Mouse (Mus musculus): ENCODE data around the gene Capn12.

The Capn12 gene

GRCm38 (mm10) chr7:28921178-28921577 is 40.0 kb downstream of the Capn12 start:
- no peak for DNase-seq (ENCODE audit: low spot score)

GRCm38 (mm10) chr7:28921722-28922465 is 40.7 kb downstream of the Capn12 start:
- DNase-seq (ENCODE audit: low spot score): no peak

GRCm38 (mm10) chr7:28922606-28923005 is 41.4 kb downstream of the Capn12 start:
- no peak for DNase-seq (ENCODE audit: low spot score)

GRCm38 (mm10) chr7:28923865-28924291 is 42.7 kb downstream of the Capn12 start:
- DNase-seq (ENCODE audit: low spot score): peak; percentile 73

- no peak for DNase-seq (ENCODE audit: low spot score)
These were observed 43.6 kb downstream of the Capn12 start for GRCm38 (mm10) chr7:28924802-28925201.

- DNase-seq (ENCODE audit: low spot score): peak; percentile 57
These were observed 44.1 kb downstream of the Capn12 start for GRCm38 (mm10) chr7:28925317-28925716.

GRCm38 (mm10) chr7:28926172-28926571 is 45.0 kb downstream of the Capn12 start:
- no peak for DNase-seq (ENCODE audit: low spot score)

GRCm38 (mm10) chr7:28929381-28929780 is 48.2 kb downstream of the Capn12 start:
- DNase-seq (ENCODE audit: low spot score): no peak

- DNase-seq (ENCODE audit: low spot score): no peak
These were observed 49.3 kb downstream of the Capn12 start for GRCm38 (mm10) chr7:28930320-28931031.

- no peak for DNase-seq (ENCODE audit: low spot score)
These were observed 49.9 kb downstream of the Capn12 start for GRCm38 (mm10) chr7:28931032-28931694.

GRCm38 (mm10) chr7:28931695-28932039 is 50.4 kb downstream of the Capn12 start:
- DNase-seq (ENCODE audit: low spot score): no peak

- DNase-seq (ENCODE audit: low spot score): no peak
These were observed 51.3 kb downstream of the Capn12 start for GRCm38 (mm10) chr7:28932421-28933041.

- no peak for DNase-seq (ENCODE audit: low spot score)
These were observed 52.6 kb downstream of the Capn12 start for GRCm38 (mm10) chr7:28933825-28934224.

- DNase-seq (ENCODE audit: low spot score): no peak
These were observed 55.6 kb downstream of the Capn12 start for GRCm38 (mm10) chr7:28936787-28937186.

GRCm38 (mm10) chr7:28938654-28939053 is 57.4 kb downstream of the Capn12 start:
- no peak for DNase-seq (ENCODE audit: low spot score)

- no peak for DNase-seq (ENCODE audit: low spot score)
These were observed 58.4 kb downstream of the Capn12 start for GRCm38 (mm10) chr7:28939418-28940183.

- DNase-seq (ENCODE audit: low spot score): no peak
These were observed 59.9 kb downstream of the Capn12 start for GRCm38 (mm10) chr7:28941129-28941528.

GRCm38 (mm10) chr7:28941542-28941941 is 60.3 kb downstream of the Capn12 start:
- DNase-seq (ENCODE audit: low spot score): no peak

Data from embryo, embryonic 10.5 days (tissue).